Mouse (Mus musculus) G1E (cell line): ENCODE results near the gene Slit2.

Experiments
- CTCF ChIP-seq: IDR thresholded peaks from 2 replicates; pipeline ENCODE4 v1.5.1; 2012; ENCODE audit warnings: low read depth, low read length, inconsistent platforms, mixed read lengths
- GATA1 ChIP-seq: IDR thresholded peaks from 2 replicates; pipeline ENCODE4 v1.6.1; 2012; ENCODE audit warnings: borderline replicate concordance, low read length, inconsistent platforms, mixed read lengths
- GATA2 ChIP-seq: IDR thresholded peaks from 2 replicates; pipeline ENCODE4 v1.6.1; 2012; ENCODE audit warnings: low read depth, low read length, inconsistent platforms, borderline replicate concordance
- TAL1 ChIP-seq: conservative IDR thresholded peaks from 2 replicates; pipeline ENCODE4 v1.6.1; 2012; ENCODE audit warnings: low read depth, low read length, inconsistent platforms, mixed read lengths

DNA sequence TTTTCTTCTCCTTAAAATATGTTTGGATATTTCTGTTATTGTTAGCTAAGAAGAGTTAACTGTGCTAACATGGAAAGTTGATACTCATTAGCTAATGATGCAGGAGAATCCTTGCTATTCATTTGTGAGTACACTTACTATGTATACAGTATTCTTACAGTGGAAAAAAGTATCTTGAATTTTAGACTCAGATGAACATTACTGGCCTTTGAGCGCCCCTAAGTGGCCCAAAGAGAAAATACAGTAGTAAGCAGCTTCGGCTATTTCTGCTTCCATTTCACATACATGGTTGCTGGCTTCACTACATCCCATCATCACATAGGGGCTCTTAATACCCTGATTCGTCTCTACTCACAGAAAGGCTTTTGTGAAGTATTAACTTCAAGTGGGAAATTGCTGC is 153.6 kb downstream of the Slit2 start:
- 0 out of 2 replicates have a peak, but pooled peaks have one; percentile 3 for TF ChIP-seq CTCF
- no peak for TF ChIP-seq GATA1
- TF ChIP-seq TAL1 = no peak
- TF ChIP-seq GATA2 = no peak
